Mouse (Mus musculus) bone marrow macrophage, adult 2 months (primary cell): ENCODE data around the gene Actn1.

Source experiments
- CTCF ChIP-seq: IDR thresholded peaks from 2 replicates; pipeline ENCODE4 v1.5.1; 2012; ENCODE audit warnings: low read depth, mild to moderate bottlenecking, low read length, moderate library complexity
- POLR2A ChIP-seq: IDR thresholded peaks from 2 replicates; pipeline ENCODE4 v1.6.1; 2012; ENCODE audit warnings: mild to moderate bottlenecking, low read depth, low read length, borderline replicate concordance

DNA sequence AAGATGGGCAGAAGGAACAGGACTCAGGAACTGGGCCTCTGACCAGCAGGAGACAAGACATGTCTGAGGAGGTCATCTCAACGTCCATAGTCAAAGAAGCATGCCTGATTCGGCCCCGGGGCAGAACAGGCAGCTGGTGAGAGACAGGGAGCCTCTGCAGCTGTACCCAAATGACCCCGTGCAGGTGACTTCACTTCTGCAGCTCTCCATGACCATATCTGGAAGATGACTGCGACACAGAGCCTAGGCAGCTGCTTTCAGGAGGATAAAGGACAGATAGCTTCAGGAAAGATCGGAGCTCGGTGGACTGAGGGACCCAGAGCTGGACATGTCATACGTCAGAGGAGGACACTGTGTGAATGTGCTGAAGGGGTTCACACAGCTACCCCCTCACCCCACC lies 46.4 kb downstream of the Actn1 start:
- no peak for TF ChIP-seq CTCF
- no peak for TF ChIP-seq POLR2A
